Mouse (Mus musculus) ES-E14 (cell line): Measurements from ENCODE around the gene Ptpn13.

Experiments
- HCFC1 ChIP-seq: IDR thresholded peaks from 2 replicates; pipeline ENCODE4 v1.6.1; 2012; ENCODE audit warnings: low read length, inconsistent platforms, borderline replicate concordance; ENCODE audit not compliant: insufficient read depth
- ZNF384 ChIP-seq: IDR thresholded peaks from 2 replicates; pipeline ENCODE4 v1.6.1; 2012; ENCODE audit warnings: low read depth, low read length, inconsistent platforms

DNA sequence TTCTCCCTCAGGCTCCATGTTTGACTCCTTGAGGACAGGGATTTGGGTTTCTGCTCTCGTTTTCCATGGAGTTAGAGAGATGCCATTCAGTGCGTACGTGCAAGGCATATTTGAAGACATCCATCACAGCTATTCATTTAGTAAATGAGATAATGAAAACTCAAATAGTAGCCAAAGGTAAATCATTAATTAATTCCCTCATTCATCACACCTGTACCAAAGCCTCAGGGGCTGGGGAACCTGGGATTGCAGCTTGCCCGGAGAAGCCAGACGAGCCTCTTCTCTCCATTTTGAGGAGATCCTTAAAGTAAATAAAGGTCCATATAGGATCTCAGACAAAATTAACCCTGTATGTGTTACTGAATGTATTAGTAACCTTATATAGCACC, 1.1 kb upstream of the Ptpn13 start:
- TF ChIP-seq ZNF384 (no peak), HCFC1 (no peak)
